Mouse (Mus musculus) R1 (cell line): Measurements from ENCODE around the gene Cyb5d1.

Experiments
- DNase-seq: peaks from one replicate; pipeline ENCODE4 v3.0.0-alpha.2; 2018; ENCODE audit warnings: low read depth, low spot score

Cyb5d1 gene

DNA sequence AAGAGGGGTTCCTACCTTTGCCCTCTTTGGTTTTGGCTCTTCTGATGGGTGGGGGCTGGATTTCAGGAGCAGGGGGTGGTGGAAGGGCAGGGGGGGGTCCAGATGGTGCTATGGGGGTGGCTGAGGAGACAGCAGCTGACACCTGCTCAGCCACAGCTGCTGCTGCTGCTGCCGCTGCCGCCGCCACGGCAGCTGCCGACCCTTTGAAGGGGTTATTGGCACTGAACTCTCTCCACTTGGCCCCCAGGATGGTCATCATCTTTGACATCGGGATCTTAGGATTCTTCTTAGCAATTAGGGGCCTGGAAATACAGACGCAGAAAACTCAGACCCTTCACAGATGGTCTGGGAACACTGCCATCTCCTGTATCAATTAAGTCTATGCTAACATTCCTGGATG is 33.4 kb downstream of the Cyb5d1 start:
- DNase-seq: no peak

DNA sequence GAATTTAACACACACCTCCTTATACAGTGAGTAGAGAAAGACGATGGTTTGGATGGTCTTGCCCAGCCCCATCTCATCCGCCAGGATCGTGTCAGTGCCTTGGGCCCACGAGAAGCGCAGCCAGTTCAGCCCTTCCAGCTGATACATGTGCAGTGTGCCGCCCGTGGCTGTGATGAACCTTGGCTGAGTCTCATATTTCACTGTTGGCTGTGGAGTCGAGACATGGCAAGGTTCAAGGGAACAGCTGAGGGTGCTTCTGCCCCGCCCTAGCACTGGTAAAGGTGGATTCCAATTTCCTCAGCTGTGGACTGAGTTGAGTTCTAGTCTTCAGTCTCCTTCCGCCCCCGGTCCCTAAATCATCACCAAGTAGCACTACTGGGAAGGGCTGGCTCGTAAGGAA is 37.7 kb downstream of the Cyb5d1 start:
- DNase-seq: no peak

DNA sequence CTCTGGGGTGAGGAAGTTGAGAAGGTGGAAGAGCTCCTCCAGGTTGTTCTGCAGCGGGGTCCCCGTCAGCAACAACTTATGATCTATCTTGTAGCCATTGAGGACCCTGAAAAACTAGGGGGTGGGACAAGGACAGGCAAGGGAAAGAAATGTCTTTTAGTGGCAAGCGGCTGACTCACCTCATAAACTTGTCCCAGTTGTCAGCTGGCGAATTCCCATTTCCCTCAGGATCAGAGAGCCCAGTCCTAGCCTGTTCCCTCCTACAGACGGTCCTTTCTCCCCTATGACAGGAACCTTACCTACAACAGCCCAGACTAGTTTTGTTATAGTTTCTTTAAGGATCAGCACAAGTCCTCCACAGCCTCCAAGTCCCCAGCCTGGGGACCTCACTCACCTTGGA is 38.9 kb downstream of the Cyb5d1 start:
- no peak for DNase-seq

DNA sequence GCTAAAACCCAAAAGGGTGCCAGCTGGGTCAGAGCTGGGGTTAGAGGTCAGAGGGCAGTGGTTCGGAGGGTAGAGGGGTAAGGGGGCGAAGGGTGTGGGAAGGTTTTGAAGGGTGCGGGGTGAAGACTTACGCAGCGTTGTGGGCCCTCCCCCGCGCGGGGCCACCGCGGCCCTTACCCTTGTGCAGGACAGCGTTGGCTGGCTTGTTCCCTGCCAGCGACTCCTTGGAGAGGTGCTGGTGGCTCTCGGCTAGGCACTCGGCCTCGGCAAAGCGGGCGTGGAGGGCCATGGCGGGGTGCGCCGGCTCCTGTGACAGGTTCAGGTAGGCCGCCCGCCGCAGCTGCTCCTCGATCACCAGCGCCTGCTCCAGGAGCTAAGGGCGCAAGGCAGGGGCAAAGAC is 49.0 kb downstream of the Cyb5d1 start:
- no peak for DNase-seq
